Mouse (Mus musculus): ENCODE data around the gene Myo1a.
"Not testable (repeated sequence)": the region's sequence is repeated elsewhere in the genome, so short reads cannot be mapped to it uniquely, and the experiment has no call there.

The Myo1a gene

GRCm38 (mm10) chr10:127704766-127705220 lies at the start of gene Myo1a:
Gene Myo1a, plus strand, starts transcription at chr10:127705170.
- DNase-seq (ENCODE audit: low spot score), result no peak

- DNase-seq (ENCODE audit: low spot score), result not testable (repeated sequence)
Observed at GRCm38 (mm10) chr10:127657617-127658016, 47.4 kb upstream of the Myo1a start.

GRCm38 (mm10) chr10:127658076-127658475 lies 46.9 kb upstream of the Myo1a start:
- DNase-seq (ENCODE audit: low spot score), result no peak

DNA sequence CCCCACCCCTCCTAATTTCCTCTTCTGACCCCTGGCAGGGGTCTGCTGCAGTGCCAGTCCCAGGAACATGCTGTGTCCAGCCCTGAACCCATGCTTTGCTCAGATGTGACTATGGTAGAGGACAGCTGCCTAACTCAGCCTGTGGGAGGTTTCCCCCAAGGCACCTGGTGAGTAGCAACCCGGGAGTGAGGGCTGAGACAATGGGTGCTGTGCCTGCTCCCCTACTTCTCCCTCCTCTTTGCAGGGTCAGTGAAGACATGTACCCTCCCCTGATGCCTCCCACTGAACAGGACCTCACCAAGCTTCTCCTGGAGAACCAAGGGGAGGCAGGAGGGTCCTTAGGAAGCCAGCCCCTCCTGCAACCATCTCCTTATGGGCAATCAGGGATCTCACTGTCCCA lies 45.4 kb upstream of the Myo1a start:
- no peak for DNase-seq (ENCODE audit: low spot score)

- no peak for DNase-seq (ENCODE audit: low spot score)
Observed at GRCm38 (mm10) chr10:127661291-127661914, 43.6 kb upstream of the Myo1a start.

DNA sequence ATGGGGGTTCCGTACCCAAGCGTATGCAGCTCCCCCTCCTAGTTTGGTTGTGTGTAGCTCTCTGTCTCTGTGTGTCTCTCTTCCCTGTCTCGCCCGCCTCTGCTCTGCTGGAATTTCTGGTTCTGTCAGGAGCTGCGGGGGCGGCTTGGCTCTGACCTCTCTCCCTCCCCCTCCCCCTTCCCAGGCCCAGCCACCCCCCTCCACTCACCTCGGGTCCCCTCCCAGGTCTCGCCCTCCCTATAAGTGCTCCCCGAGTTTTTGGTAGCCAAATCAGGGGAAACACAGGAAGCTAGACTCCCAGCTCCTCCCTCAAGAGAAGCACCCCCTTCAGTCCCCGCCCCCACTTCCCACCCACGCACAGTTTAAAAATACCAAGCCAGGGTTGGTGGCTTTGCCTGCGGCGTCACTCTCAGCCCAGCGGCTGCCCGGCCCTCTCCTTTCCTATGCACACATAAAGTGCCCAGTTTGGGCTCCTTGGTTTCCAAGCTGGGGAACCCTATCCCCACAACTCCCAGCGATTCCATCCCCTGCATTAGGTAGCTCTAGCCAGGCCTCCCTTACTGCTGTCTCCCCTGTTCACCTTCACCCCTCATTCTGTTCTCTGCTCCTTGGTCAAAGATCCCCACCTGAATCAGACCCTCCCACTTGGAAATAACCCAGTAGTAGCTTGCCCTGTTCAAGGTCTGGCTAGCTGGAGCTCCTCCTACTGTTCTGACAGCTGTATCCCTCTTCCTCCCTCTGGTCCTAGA lies 42.9 kb upstream of the Myo1a start:
- peak; percentile 42 for DNase-seq (ENCODE audit: low spot score)

- no peak for DNase-seq (ENCODE audit: low spot score)
Observed at GRCm38 (mm10) chr10:127662666-127663253, 42.2 kb upstream of the Myo1a start.

GRCm38 (mm10) chr10:127663590-127663989 lies 41.4 kb upstream of the Myo1a start:
- no peak for DNase-seq (ENCODE audit: low spot score)

GRCm38 (mm10) chr10:127664166-127664565 lies 40.8 kb upstream of the Myo1a start:
- DNase-seq (ENCODE audit: low spot score), result no peak

- DNase-seq (ENCODE audit: low spot score), result no peak
Observed at GRCm38 (mm10) chr10:127664891-127665290, 40.1 kb upstream of the Myo1a start.

- DNase-seq (ENCODE audit: low spot score), result no peak
Observed at GRCm38 (mm10) chr10:127665366-127666181, 39.4 kb upstream of the Myo1a start.

DNA sequence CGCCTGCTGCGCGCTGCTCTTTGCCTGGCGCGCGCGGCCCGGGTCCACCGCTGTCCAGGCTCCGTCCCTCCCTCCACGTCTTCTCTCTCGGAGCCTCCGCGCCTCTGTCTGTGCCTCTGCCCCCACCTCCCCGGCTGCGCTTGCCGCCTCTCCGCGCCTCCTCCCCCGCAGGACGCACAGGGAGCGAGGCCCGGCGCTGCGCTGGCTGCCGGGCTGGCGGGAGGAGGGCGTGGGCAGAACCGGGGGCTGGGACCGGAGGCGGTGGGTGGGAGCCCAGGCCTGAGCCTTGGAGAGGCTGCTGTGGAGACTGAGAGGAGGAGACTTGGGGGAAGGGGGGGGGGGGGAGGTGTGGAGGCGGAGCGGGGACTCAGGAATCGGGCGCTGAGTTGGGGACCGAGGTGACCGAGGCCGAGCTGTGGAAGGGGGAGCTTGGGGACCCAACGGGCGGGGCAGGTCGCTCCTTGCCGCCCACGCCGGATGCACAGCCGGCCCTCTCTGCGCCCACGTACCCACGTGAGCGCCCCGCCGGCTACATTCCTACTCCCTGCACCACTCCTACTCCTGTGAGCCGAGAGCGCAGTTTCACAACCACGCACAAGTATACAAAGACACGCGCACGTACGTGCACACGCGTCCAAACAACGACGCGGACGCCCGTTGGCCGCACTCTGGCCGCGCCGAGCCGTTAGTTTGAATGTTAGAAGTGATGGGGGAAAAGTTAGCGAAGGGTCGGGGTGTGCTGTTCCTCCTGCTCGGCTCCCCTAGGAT lies 38.3 kb upstream of the Myo1a start, which contains the start of gene Nemp1:
TSS of gene Nemp1 (plus strand) at position 401 of the 768 bp plus-strand sequence.
- peak; percentile 84 for DNase-seq (ENCODE audit: low spot score)

GRCm38 (mm10) chr10:127667269-127668092 lies 37.5 kb upstream of the Myo1a start:
- DNase-seq (ENCODE audit: low spot score), result peak; percentile 50

GRCm38 (mm10) chr10:127668093-127669050 lies 36.6 kb upstream of the Myo1a start, which contains the start of gene Nab2:
Gene Nab2, minus strand, starts transcription at chr10:127668568.
- peak; percentile 65 for DNase-seq (ENCODE audit: low spot score)

DNA sequence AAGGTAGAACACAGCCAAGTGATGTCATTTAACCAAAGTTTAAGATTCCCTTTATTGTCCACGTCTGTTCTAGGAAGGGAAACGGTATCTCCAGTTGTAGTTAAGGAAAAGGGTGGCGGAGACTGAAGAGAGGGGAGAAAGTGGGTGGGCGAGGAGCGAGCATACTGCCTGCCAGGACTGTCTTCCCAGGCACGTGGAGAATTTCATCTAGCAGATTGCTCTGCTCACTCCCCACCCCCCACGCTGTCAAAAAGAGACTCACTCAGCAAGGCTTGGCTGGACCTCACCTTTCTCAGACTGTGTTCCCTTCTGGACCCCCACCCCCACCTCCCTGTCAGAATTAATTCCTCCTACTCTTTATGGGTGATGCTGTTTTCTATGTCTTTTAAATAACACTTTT lies 35.8 kb upstream of the Myo1a start:
- no peak for DNase-seq (ENCODE audit: low spot score)

DNA sequence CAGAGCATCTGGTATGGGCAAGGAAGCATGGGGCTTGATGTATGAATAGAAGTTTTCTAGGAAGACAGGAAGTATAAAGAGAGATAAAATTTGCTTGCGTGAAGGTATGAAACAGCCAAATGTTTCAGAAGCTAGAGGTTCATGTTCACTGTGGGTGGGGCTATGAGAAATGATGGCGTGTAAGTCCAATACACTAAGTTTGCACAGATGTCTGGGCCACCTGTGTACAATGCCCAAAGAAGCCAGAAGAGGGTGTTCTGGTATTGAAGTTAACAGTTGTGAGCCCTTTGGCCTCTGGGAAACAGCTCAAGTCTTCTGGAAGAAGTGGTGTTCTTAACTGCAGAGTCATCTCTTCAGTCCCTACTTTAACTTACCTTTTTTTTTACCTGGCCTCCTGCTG lies 34.8 kb upstream of the Myo1a start:
- no peak for DNase-seq (ENCODE audit: low spot score)

DNA sequence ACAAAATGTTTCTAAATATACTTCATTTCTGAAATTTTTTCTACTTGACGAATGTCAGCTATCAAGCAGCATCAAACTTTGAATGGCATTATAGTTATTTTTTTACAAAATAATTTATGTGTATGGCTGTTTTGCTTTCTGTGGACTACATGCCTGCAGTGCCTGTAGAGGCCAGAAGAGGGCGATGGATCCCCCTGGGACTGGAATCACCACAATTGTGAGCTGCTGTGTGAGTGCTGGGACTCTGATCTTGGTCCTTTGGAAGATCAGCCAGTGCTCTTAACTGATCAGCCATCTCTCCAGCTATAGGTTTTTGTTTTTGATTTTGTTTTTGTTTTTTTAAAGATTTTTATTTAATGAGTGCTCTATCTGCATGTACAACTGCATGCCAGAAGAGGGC lies 33.7 kb upstream of the Myo1a start:
- DNase-seq (ENCODE audit: low spot score), result no peak

DNA sequence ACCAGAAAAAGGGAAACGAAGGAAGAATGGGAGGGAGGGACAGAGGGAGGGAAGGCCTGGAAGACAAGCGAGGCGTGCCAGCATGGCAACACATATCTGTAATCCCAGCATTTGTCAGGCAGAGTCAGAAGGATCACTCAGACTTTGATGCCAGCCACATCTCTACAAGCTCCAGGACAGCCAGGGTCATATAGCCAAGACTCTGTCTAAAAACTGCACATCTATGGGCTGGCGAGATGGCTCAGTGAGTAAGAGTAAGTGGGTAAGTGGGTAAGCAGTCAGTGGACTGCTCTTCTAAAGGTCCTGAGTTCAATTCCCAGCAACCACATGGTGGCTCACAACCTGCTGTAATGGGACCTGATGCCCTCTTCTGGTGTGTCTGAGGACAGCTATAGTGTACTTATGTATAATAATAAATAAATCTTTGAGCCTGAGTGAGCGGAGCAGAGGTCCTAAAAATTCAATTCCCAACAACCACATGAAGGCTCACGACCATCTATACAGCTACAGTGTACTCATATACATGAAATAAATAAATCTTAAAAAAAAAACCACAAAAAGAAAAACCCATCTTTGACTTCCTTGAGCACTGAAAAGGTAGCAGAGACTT lies 30.8 kb upstream of the Myo1a start:
- DNase-seq (ENCODE audit: low spot score), result no peak
